Mouse (Mus musculus) forebrain, embryonic 16.5 days (tissue): ENCODE data around the gene Gm19426. TPM values are rescaled to one million over a fixed set of nuclear protein-coding genes. Genes with fewer than 3 reads are reported as not detected.

ENCODE experiments used
- ATAC-seq: fragments of 200-750 bp; cut with Nextera tagmentation; 2 replicates; pipeline ENCODE4 v1.8.0; 2017; ENCODE audit warnings: mild to moderate bottlenecking, moderate library complexity
- H3K27ac ChIP-seq: fragments of 300-500 bp; sonication (generic); 2 replicates; pipeline ENCODE4 v1.5.1; 2014; ENCODE audit warnings: low read length, control low read depth
- H3K27me3 ChIP-seq: fragments of 300-500 bp; sonication (generic); replicated peaks from 2 replicates; pipeline ENCODE4 v1.6.1; 2014; ENCODE audit warnings: low read length; ENCODE audit not compliant: control insufficient read depth, insufficient read depth
- H3K36me3 ChIP-seq: fragments of 300-500 bp; sonication (generic); 2 replicates; pipeline ENCODE4 v1.6.1; 2014; ENCODE audit not compliant: control insufficient read depth, insufficient read depth
- H3K4me1 ChIP-seq: fragments of 300-500 bp; sonication (generic); replicated peaks from 2 replicates; pipeline ENCODE4 v1.6.1; 2014; ENCODE audit warnings: low read length; ENCODE audit not compliant: control insufficient read depth, insufficient read depth
- H3K4me2 ChIP-seq: fragments of 300-500 bp; sonication (generic); 2 replicates; pipeline ENCODE4 v1.6.1; 2014; ENCODE audit warnings: mild to moderate bottlenecking, low read length, control low read depth
- H3K4me3 ChIP-seq: fragments of 300-500 bp; sonication (generic); replicated peaks from 2 replicates; pipeline ENCODE4 v1.5.1; 2014; ENCODE audit warnings: mild to moderate bottlenecking, low read length, control low read depth
- H3K9ac ChIP-seq: fragments of 300-500 bp; sonication (generic); replicated peaks from 2 replicates; pipeline ENCODE4 v1.6.1; 2014; ENCODE audit warnings: low read depth, low read length, control low read depth
- H3K9me3 ChIP-seq: fragments of 300-500 bp; sonication (generic); 2 replicates; pipeline ENCODE4 v1.6.1; 2016; ENCODE audit warnings: low read length; ENCODE audit not compliant: control insufficient read depth
- WGBS: fragments of 180-500 bp; shearing (Covaris S2); extraction: QIAGEN DNeasy Blood & Tissue Kit; methylation state at CpG from one replicate; pipeline ENCODE4 v1.1.7; 2014; 5-methylcytosine and 5-hydroxymethylcytosine counted together
- polyA plus RNA-seq: library from polyadenylated mRNA; unstranded; fragments of >200 nt; fragmentation: Nextera tagmentation; extraction: Ambion mirVana; gene quantifications from 2 replicates; pipeline ENCODE4 v1.2.1, GENCODE M21; 2015

Gene Gm19426
- polyA plus RNA-seq, 1 experiment from 2014 or later, result 4.9 TPM

- Histone ChIP-seq H3K9me3 (no peaks in the 10 kb centered on the region), H3K4me1 (peaks cover 14% of the 10 kb centered on the region), H3K36me3 (peaks cover 2% of the 10 kb centered on the region; the same call in 1 of the 2 replicates), H3K4me3 (no peak overlapping the region), H3K27me3 (no peaks in the 10 kb centered on the region), H3K4me2 (no peak overlapping the region), H3K9ac (no peak overlapping the region), H3K27ac (no peak overlapping the region)
- ATAC-seq, result no peak
- WGBS, result 94% methylated on average over 4 of the region's 4 CpGs
Measured at GRCm38 (mm10) chr2:84717357-84717756, 26.1 kb downstream of the Gm19426 start.

GRCm38 (mm10) chr2:84716423-84717355 is 26.8 kb downstream of the Gm19426 start:
- WGBS, result 36% methylated on average over 9 of the region's 9 CpGs
- no peak for ATAC-seq
- H3K4me3 ChIP-seq, result peak overlapping the region; percentile 98
- peaks cover 14% of the 10 kb centered on the region for H3K4me1 ChIP-seq
- H3K27ac ChIP-seq, result peak overlapping the region; percentile 84; the same call in 1 of the 2 replicates
- peak overlapping the region; percentile 67 for H3K9ac ChIP-seq
- no peaks in the 10 kb centered on the region for H3K27me3 ChIP-seq
- H3K36me3 ChIP-seq, result peaks cover 2% of the 10 kb centered on the region; the same call in 1 of the 2 replicates
- no peaks in the 10 kb centered on the region for H3K9me3 ChIP-seq
- H3K4me2 ChIP-seq, result peak overlapping the region; percentile 69

- under 1% methylated on average over 33 of the region's 33 CpGs for WGBS
- H3K27me3 ChIP-seq, result no peaks in the 10 kb centered on the region
- H3K27ac ChIP-seq, result peak overlapping the region; percentile 95
- peak overlapping the region; percentile 67 for H3K9ac ChIP-seq
- peak; percentile 94 for ATAC-seq
- peaks cover 14% of the 10 kb centered on the region for H3K4me1 ChIP-seq
- H3K36me3 ChIP-seq, result no peaks in the 10 kb centered on the region
- peak overlapping the region; percentile 69 for H3K4me2 ChIP-seq
- H3K9me3 ChIP-seq, result no peaks in the 10 kb centered on the region
- H3K4me3 ChIP-seq, result peak overlapping the region; percentile 98
Measured at GRCm38 (mm10) chr2:84715562-84716361, 27.7 kb downstream of the Gm19426 start.

- Histone ChIP-seq H3K27me3 (no peaks in the 10 kb centered on the region), H3K27ac (peak within 1 kb of the TSS; percentile 95), H3K4me3 (peak within 1 kb of the TSS; percentile 98), H3K9me3 (no peaks in the 10 kb centered on the region), H3K4me2 (peak within 1 kb of the TSS; percentile 78), H3K9ac (peak within 1 kb of the TSS; percentile 95), H3K4me1 (peaks cover 14% of the 10 kb centered on the region), H3K36me3 (peaks cover 7% of the 10 kb centered on the region; the same call in 1 of the 2 replicates)
- peak; percentile 96 for ATAC-seq
- WGBS, result under 1% methylated on average over 85 of the region's 107 CpGs
Measured at GRCm38 (mm10) chr2:84714811-84715561, 28.5 kb downstream of the Gm19426 start, which contains the start of gene Zdhhc5. Gene Zdhhc5 (minus strand): TSS chr2:84715180.

- ATAC-seq, result no peak; the same call in 1 of the 2 replicates
Measured at GRCm38 (mm10) chr2:84714422-84714810, 29.0 kb downstream of the Gm19426 start.

GRCm38 (mm10) chr2:84711898-84712297 is 31.6 kb downstream of the Gm19426 start:
- H3K36me3 ChIP-seq, result peaks cover 10% of the 10 kb centered on the region; the same call in 1 of the 2 replicates
- no peak for ATAC-seq
- no peaks in the 10 kb centered on the region for H3K9me3 ChIP-seq
- peaks cover 30% of the 10 kb centered on the region for H3K4me1 ChIP-seq
- H3K9ac ChIP-seq, result no peak overlapping the region
- no peak overlapping the region for H3K4me2 ChIP-seq
- H3K4me3 ChIP-seq, result no peak overlapping the region
- H3K27me3 ChIP-seq, result no peaks in the 10 kb centered on the region
- H3K27ac ChIP-seq, result no peak overlapping the region
- WGBS, result 84% methylated on average over 2 of the region's 2 CpGs

More at GRCm38 (mm10) chr2:84714422-84714810, 29.0 kb downstream of the Gm19426 start:
- peaks cover 17% of the 10 kb centered on the region for H3K4me1 ChIP-seq
- H3K9me3 ChIP-seq, result no peaks in the 10 kb centered on the region
- H3K4me3 ChIP-seq, result peak overlapping the region; percentile 98
- H3K9ac ChIP-seq, result peak overlapping the region; percentile 95
- 0% methylated on average over 18 of the region's 26 CpGs for WGBS
- H3K36me3 ChIP-seq, result peaks cover 7% of the 10 kb centered on the region; the same call in 1 of the 2 replicates
- peak overlapping the region; percentile 78 for H3K4me2 ChIP-seq
- no peaks in the 10 kb centered on the region for H3K27me3 ChIP-seq
- H3K27ac ChIP-seq, result peak overlapping the region; percentile 95

GRCm38 (mm10) chr2:84707523-84707922 is 35.9 kb downstream of the Gm19426 start:
- peaks cover 16% of the 10 kb centered on the region for H3K4me1 ChIP-seq
- H3K36me3 ChIP-seq, result peaks cover 12% of the 10 kb centered on the region; the same call in 1 of the 2 replicates
- no peak overlapping the region for H3K4me3 ChIP-seq
- 9% methylated on average over 1 of the region's 1 CpGs for WGBS
- ATAC-seq, result no peak
- H3K9me3 ChIP-seq, result no peaks in the 10 kb centered on the region
- no peak overlapping the region for H3K9ac ChIP-seq
- H3K4me2 ChIP-seq, result no peak overlapping the region
- H3K27me3 ChIP-seq, result no peaks in the 10 kb centered on the region
- no peak overlapping the region for H3K27ac ChIP-seq

- H3K4me2 ChIP-seq, result no peak overlapping the region
- no peak overlapping the region for H3K9ac ChIP-seq
- H3K27ac ChIP-seq, result no peak overlapping the region
- 88% methylated on average over 1 of the region's 1 CpGs for WGBS
- ATAC-seq, result no peak
- no peaks in the 10 kb centered on the region for H3K27me3 ChIP-seq
- no peaks in the 10 kb centered on the region for H3K9me3 ChIP-seq
- no peak overlapping the region for H3K4me3 ChIP-seq
- peaks cover 16% of the 10 kb centered on the region for H3K4me1 ChIP-seq
- peaks cover 8% of the 10 kb centered on the region; the same call in 1 of the 2 replicates for H3K36me3 ChIP-seq
Measured at GRCm38 (mm10) chr2:84705295-84705694, 38.2 kb downstream of the Gm19426 start.
